Mouse (Mus musculus): Measurements from ENCODE around the gene Gh. TPM values are rescaled to one million over a fixed set of nuclear protein-coding genes. Genes with fewer than 3 reads are reported as not detected.
A peak's percentile ranks its signal among the peaks of the same experiment; 100 is the strongest.

Gene Gh
- total RNA-seq, 2 experiments from 2014 or later, result not detected

- peak; percentile 82 for TF ChIP-seq CTCF (conservative IDR thresholded peaks at IDR 0.05)
- peak in 1 of 2 experiments; percentile 53 for DNase-seq (ENCODE audit: low spot score in 2 of 2)
- no peak overlapping the region for H3K4me3 ChIP-seq
- no peak overlapping the region for H3K27ac ChIP-seq
Observed at GRCm38 (mm10) chr11:106302634-106303033, 969 bp upstream of the Gh start.

GRCm38 (mm10) chr11:106291861-106292260 lies 9.8 kb downstream of the Gh start:
- TF ChIP-seq CTCF (conservative IDR thresholded peaks at IDR 0.05), result peak; percentile 50
- Histone ChIP-seq H3K27ac (no peak overlapping the region), H3K4me3 (no peak overlapping the region)
- no peak for DNase-seq (ENCODE audit: low spot score in 2 of 2)

DNA sequence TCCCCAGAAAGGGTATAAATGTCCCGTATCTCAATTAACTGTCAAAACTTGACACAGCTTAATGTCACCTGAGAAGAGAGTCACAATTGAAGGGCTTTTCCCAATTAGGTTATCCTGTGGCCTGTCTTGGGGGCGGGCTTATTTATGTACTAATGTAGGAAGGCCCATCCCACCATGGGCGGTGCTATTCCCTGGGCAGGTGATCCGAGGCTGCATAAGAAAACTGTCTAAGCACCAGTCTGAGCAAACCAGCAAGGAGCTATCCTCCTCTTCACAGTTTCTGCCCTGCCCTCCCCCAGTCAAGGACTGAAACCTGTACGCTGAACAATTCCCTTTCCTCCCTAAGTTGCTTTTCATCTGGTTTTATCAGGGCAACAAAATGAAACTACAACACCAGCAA lies 11.3 kb downstream of the Gh start:
- Histone ChIP-seq H3K4me3 (no peak overlapping the region), H3K27ac (no peak overlapping the region)
- no peak for TF ChIP-seq CTCF (conservative IDR thresholded peaks at IDR 0.05)
- no peak for DNase-seq (ENCODE audit: low spot score in 2 of 2)

DNA sequence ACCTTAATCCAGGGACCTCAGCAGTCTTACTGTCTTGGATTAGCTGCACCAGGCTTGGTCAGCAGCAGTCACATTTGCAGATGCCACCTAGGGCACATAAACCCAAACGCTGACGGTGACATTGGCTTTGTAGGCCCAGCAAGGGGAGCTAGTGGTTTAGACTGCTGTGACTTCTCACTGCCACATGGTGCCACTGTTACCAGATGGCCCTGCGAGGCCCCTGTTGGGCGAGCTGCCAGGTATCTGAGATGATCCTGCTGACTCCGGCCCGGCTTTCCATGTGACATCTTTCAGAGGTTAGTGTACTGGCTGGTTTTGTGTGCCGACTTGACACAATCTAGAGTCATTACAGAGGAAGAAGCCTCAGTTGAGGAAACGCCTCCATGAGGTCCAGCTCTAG lies 12.3 kb downstream of the Gh start:
- H3K4me3 ChIP-seq, result no peak overlapping the region
- no peak overlapping the region for H3K27ac ChIP-seq
- DNase-seq (ENCODE audit: low spot score in 2 of 2), result no peak
- TF ChIP-seq CTCF (conservative IDR thresholded peaks at IDR 0.05), result peak; percentile 53

DNA sequence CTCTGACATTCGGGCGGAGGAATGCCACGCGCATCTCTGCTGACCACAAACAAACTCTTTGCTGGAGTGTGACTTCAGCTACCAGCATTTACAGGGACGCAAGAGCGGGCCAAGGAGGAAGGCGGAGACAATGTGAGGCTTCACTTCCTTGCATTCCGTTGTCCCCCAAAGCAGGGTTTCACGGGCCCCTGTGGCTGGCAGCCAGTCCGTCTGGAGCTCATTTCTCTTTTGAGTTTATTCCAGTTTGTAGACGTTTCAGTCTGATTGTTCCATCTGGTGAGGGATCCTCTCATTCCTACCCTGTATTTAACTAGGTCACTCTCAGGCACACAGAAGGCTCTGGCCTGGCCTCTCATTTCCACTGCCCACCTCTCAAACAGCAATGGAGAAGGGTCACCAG lies 14.7 kb downstream of the Gh start:
- no peak for DNase-seq (ENCODE audit: low spot score in 2 of 2)
- Histone ChIP-seq H3K4me3 (no peak overlapping the region), H3K27ac (peak overlapping the region; percentile 12; the same call in 1 of the 2 replicates)
- TF ChIP-seq CTCF (conservative IDR thresholded peaks at IDR 0.05), result no peak

- no peak for TF ChIP-seq CTCF (conservative IDR thresholded peaks at IDR 0.05)
- Histone ChIP-seq H3K27ac (no peak overlapping the region), H3K4me3 (no peak overlapping the region)
- no peak for DNase-seq (ENCODE audit: low spot score in 2 of 2)
Observed at GRCm38 (mm10) chr11:106286206-106286605, 15.5 kb downstream of the Gh start.

DNA sequence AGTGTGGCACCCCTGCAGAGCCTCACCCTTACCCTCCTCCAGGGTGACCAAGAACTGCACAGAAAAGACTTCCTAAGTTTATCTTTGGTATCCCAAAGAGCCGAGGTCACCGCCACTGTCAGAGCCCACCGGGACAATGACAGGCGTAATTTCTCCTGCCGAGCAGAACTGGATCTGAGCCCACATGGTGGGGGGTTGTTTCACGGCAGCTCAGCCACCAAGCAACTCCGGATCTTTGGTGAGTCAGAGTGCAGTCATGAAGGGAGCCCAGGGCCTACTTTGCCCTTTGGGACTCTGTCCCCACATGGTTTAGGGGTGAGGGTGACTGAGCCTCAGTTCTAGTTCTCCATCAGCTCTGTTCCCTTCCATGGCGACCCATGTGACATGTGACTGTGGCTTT lies 17.5 kb downstream of the Gh start:
- Histone ChIP-seq H3K4me3 (no peak overlapping the region), H3K27ac (no peak overlapping the region)
- TF ChIP-seq CTCF (conservative IDR thresholded peaks at IDR 0.05), result no peak
- no peak for DNase-seq (ENCODE audit: low spot score in 2 of 2)

- no peak for DNase-seq (ENCODE audit: low spot score in 2 of 2)
- TF ChIP-seq CTCF (conservative IDR thresholded peaks at IDR 0.05), result no peak
- H3K4me3 ChIP-seq, result no peak overlapping the region
- H3K27ac ChIP-seq, result no peak overlapping the region
Observed at GRCm38 (mm10) chr11:106283371-106283770, 18.3 kb downstream of the Gh start.

GRCm38 (mm10) chr11:106282452-106282851 lies 19.2 kb downstream of the Gh start:
- TF ChIP-seq CTCF (conservative IDR thresholded peaks at IDR 0.05), result no peak
- DNase-seq (ENCODE audit: low spot score in 2 of 2), result no peak
- H3K27ac ChIP-seq, result no peak overlapping the region
- no peak overlapping the region for H3K4me3 ChIP-seq

- DNase-seq (ENCODE audit: low spot score in 2 of 2), result peak; percentile 93 to 97
- Histone ChIP-seq H3K4me3 (peak within 1 kb of the TSS; percentile 28; the same call in 1 of the 2 replicates), H3K27ac (no peak within 1 kb of the TSS)
- TF ChIP-seq CTCF (conservative IDR thresholded peaks at IDR 0.05), result peak; percentile 89
Observed at GRCm38 (mm10) chr11:106276454-106276853, 25.2 kb downstream of the Gh start, which contains the start of gene Tcam1. Gene Tcam1 (plus strand): TSS chr11:106276672.

DNA sequence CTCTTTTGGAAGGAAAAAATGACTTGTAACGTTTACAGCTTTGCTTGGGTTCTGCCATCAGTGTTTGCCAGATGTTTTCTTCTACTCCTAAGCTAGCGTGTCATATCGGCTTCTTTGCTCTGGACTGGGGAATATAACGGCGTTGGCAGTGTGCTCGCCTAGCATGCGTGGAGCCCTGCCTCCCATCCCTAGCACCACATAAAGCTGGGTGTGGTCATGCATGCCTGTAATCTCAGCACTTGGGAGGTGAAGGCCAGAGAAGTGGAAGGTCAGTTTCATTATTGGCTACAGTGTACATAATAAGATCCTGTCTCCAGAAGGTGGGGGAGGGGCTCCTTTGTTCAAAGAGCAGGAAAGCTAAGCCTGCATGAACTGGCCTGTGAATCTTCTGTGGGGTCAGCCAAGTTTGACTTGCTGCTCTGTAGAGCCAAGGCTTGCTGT lies 26.7 kb downstream of the Gh start:
- no peak for TF ChIP-seq CTCF (conservative IDR thresholded peaks at IDR 0.05)
- Histone ChIP-seq H3K27ac (no peak overlapping the region), H3K4me3 (no peak overlapping the region)
- DNase-seq (ENCODE audit: low spot score in 2 of 2), result no peak

DNA sequence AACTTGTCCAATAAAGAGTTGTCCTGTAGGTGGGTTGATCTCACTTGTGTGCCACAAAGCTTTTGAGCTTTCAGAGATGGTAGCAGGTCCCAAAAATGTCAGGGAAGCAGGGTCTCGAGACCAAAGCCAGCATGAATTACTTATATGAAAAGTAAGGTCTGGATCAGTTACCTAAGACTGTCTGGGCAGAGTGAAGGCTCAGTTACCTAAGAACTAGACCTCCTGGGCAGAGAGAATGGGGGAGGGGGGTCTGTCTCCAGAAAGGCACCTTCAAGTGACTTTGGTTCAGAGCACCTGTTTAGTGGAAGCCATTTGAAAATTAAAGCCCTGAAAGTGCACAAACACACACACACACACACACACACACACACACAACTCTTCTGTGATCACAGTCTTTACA lies 27.3 kb downstream of the Gh start:
- no peak overlapping the region for H3K4me3 ChIP-seq
- no peak for TF ChIP-seq CTCF (conservative IDR thresholded peaks at IDR 0.05)
- no peak for DNase-seq (ENCODE audit: low spot score in 2 of 2)
- no peak overlapping the region for H3K27ac ChIP-seq

DNA sequence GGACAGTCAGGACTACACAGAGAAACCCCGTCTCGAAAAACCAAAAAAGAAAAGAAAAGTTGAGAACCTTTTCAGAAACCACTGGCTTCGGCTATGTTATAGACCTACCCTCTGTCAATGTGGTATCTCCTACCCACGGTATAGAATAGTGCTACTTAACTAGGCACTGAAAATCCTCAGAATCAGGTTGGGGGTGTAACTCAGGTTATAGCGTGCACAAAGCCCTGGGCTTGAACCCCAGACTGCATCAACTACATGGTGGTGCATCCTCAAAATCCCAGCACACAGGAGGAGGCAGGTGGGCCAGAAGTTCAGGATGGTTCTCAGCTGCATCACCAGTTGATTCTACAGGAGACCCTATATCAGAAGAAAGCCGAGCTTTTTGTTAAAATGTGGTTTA lies 27.9 kb downstream of the Gh start:
- TF ChIP-seq CTCF (conservative IDR thresholded peaks at IDR 0.05), result no peak
- no peak for DNase-seq (ENCODE audit: low spot score in 2 of 2)
- 0 out of 2 replicates have a peak overlapping the region, but pooled peaks have one; percentile 95 for H3K27ac ChIP-seq
- H3K4me3 ChIP-seq, result no peak overlapping the region

DNA sequence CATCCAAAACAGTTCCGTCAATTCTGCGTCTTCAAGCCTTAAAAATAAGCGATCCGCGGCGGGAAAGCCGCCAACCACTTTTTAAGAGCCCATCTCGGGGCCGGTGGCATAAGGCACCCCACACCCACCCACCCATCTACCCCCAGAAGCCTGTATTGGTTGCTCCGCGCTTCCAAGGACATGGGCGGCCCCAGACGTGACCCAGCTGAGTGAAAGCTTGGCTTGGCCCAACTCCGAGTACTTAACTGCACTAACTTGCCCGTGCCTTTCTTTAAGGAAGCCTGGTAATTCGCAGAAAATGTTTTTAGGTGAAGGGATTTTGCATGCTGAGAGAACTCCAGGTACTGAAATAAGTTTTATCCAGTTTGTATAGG lies 28.4 kb downstream of the Gh start:
- peak overlapping the region; percentile 74 for H3K4me3 ChIP-seq
- TF ChIP-seq CTCF (conservative IDR thresholded peaks at IDR 0.05), result no peak
- DNase-seq (ENCODE audit: low spot score in 2 of 2), result no peak
- H3K27ac ChIP-seq, result peak overlapping the region; percentile 95
